Mouse (Mus musculus) small intestine, adult 2 months (tissue): Measurements from ENCODE around the gene Igf2bp1. TPM values are rescaled to one million over a fixed set of nuclear protein-coding genes. Genes with fewer than 3 reads are reported as not detected.

Source experiments
- H3K27ac ChIP-seq: fragments of 200-500 bp; 2 replicates; pipeline ENCODE4 v1.5.1; 2012; ENCODE audit warnings: low read depth, low read length, control low read depth, inconsistent platforms; ENCODE audit not compliant: insufficient read depth
- H3K27me3 ChIP-seq: fragments of 200-500 bp; 2 replicates; pipeline ENCODE4 v1.6.1; 2012; ENCODE audit warnings: mild to moderate bottlenecking, moderate library complexity, low read length, inconsistent platforms; ENCODE audit not compliant: control insufficient read depth, insufficient read depth
- H3K36me3 ChIP-seq: fragments of 200-500 bp; 2 replicates; pipeline ENCODE4 v1.6.1; 2012; ENCODE audit warnings: mild to moderate bottlenecking, low read length, control low read depth, inconsistent platforms; ENCODE audit not compliant: control insufficient read depth, insufficient read depth
- H3K4me1 ChIP-seq: fragments of 200-500 bp; 2 replicates; pipeline ENCODE4 v1.6.1; 2012; ENCODE audit warnings: low read length, inconsistent platforms, mixed read lengths; ENCODE audit not compliant: control insufficient read depth, insufficient read depth, insufficient read length
- H3K4me3 ChIP-seq: fragments of 200-500 bp; 2 replicates; pipeline ENCODE4 v1.5.1; 2012; ENCODE audit warnings: low read depth, mild to moderate bottlenecking, control low read depth, inconsistent platforms, low read length, moderate library complexity
- CTCF ChIP-seq: fragments of 200-500 bp; IDR thresholded peaks from 2 replicates; pipeline ENCODE4 v1.5.1; 2012; ENCODE audit warnings: low read depth, mild to moderate bottlenecking, control low read depth, inconsistent platforms, low read length, moderate library complexity, mixed read lengths; ENCODE audit not compliant: insufficient replicate concordance, insufficient read length; ENCODE audit errors: extremely low read depth
- POLR2A ChIP-seq: fragments of 200-500 bp; IDR thresholded peaks from 2 replicates; pipeline ENCODE4 v1.6.1; 2012; ENCODE audit warnings: low read depth, mild to moderate bottlenecking, control low read depth, inconsistent platforms, low read length, moderate library complexity
- WGBS: fragments of 180-500 bp; shearing (Covaris S2); methylation state at CpG from one replicate; pipeline ENCODE4 v1.1.7; 2018; 5-methylcytosine and 5-hydroxymethylcytosine counted together
- polyA plus RNA-seq: library from polyadenylated mRNA; depleted of rRNA; stranded (reverse); fragments of >200 nt; gene quantifications from 2 replicates; pipeline ENCODE4 v1.2.3, GENCODE M21; 2012

The Igf2bp1 gene
- polyA plus RNA-seq, 1 experiment = not detected

DNA sequence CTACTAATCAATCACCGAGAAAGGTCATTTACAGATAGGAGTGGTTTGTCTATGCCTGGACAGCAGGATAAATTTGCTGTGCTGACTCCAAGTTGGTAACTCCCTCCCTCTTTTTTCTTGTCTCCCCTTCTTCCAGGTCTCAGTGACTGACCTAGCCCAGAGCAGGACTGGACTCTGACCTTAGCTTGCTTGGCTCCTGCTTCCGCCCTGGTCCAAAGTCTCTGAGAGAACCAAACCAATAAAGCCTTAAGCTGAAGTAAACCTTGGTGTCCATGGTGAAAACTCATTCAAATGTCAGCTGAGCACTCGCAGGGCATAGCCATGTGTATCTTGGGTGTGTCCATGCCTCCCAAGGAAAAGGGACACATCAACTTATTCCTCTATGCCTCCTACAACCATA is 24.8 kb upstream of the Igf2bp1 start:
- Histone ChIP-seq H3K27ac (peak overlapping the region; percentile 93), H3K4me1 (peaks cover 10% of the 10 kb centered on the region; the same call in 1 of the 2 replicates), H3K27me3 (no peaks in the 10 kb centered on the region), H3K4me3 (no peak overlapping the region), H3K36me3 (no peaks in the 10 kb centered on the region)
- 39% methylated on average over 3 of the region's 3 CpGs for WGBS
- TF ChIP-seq POLR2A (no peak), CTCF (no peak)

DNA sequence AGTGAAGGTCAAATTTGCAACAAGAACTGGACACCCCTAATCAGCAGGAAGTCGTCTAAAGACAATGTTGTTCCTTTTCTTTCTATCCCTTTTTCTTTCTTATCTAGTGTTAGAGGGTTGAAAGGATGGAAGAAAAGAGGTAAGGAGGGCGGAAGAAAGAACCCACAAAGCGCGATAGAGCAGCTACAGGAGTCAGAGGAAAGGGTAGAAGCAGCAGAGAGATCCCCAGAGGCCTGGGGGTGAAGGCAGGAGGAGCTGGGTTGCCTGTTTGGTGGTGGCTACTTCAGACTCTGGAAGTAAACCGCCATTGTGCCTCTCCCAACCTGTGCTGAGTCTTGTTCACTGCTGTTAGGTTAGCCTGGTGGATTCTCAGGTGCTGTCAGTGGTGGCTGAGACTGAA is 22.4 kb upstream of the Igf2bp1 start:
- TF ChIP-seq CTCF (no peak), POLR2A (no peak)
- peaks cover 7% of the 10 kb centered on the region; the same call in 1 of the 2 replicates for H3K4me1 ChIP-seq
- H3K36me3 ChIP-seq = no peaks in the 10 kb centered on the region
- no peaks in the 10 kb centered on the region for H3K27me3 ChIP-seq
- H3K4me3 ChIP-seq = no peak overlapping the region
- 56% methylated on average over 5 of the region's 5 CpGs for WGBS
- H3K27ac ChIP-seq = no peak overlapping the region

DNA sequence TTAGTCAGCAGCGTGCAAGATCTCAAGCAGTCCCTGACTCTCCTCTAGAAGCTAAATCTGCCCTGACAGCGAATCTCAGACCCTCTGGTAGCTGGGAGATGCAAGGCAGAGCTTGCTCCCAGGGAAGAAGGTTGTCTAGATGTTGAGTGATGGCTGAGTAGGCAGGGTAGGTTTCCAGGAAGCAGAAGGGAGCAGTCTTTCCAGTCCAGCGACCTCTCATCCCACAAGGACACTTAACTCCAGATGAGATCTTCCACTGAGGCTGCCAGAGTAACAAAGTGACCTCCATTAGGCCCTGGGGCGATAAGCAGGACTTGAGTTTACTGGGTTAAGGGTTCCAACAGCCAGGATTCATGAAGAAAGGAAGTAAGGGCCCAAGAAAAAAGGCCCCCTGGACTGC is 14.9 kb upstream of the Igf2bp1 start:
- Histone ChIP-seq H3K27me3 (peaks cover 7% of the 10 kb centered on the region; the same call in 1 of the 2 replicates), H3K36me3 (no peaks in the 10 kb centered on the region), H3K4me1 (no peaks in the 10 kb centered on the region), H3K4me3 (no peak overlapping the region), H3K27ac (no peak overlapping the region)
- TF ChIP-seq CTCF = no peak
- TF ChIP-seq POLR2A = no peak
- WGBS = 53% methylated on average over 4 of the region's 4 CpGs

DNA sequence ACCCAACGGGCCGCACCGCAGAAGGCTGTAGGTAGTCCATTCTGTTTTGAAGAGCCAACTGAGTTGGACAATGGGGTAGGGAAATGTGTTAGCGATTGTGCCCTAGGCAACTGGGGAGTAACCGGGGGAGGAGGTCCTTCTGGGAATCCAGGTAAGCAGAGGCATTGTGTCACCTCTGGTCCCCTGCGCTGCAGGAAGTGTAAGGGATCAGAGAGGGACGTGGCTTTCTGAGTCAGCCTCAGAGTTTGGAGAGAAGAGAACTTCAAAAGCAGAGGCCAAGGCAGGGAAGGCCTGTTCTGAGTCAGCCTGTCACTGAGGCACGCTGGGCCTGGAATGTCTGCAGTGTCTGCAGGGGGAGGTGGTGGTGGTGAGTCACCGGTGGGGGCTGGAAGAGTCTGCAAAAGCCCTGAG is 12.2 kb upstream of the Igf2bp1 start:
- Histone ChIP-seq H3K4me3 (no peak overlapping the region), H3K4me1 (no peaks in the 10 kb centered on the region), H3K27me3 (peaks cover 17% of the 10 kb centered on the region), H3K36me3 (no peaks in the 10 kb centered on the region), H3K27ac (no peak overlapping the region)
- WGBS = 44% methylated on average over 9 of the region's 9 CpGs
- TF ChIP-seq CTCF (no peak), POLR2A (no peak)

DNA sequence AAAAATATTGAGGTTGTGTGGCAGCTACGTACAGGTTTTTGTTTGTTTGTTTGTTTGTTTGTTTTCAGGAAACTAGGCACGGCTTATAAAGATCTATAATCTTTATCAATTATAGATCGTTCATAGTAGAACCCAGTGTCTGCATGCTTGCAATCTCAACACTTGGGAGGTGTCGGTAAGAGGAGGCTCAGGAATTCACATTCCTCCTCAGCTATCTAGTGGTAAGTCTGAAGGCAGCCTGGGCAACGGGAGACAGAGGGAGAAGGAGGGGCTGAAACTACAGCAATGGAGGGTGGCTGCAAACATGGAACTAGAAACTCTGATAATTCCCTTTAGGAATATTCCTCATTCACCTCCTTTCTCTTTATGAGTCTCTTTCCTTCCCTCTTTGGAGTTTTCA is 9.7 kb upstream of the Igf2bp1 start:
- H3K27ac ChIP-seq = no peak overlapping the region
- H3K4me1 ChIP-seq = no peaks in the 10 kb centered on the region
- WGBS = 26% methylated on average over 5 of the region's 5 CpGs
- TF ChIP-seq CTCF = no peak
- no peak for TF ChIP-seq POLR2A
- no peak overlapping the region for H3K4me3 ChIP-seq
- no peaks in the 10 kb centered on the region for H3K36me3 ChIP-seq
- H3K27me3 ChIP-seq = peaks cover 30% of the 10 kb centered on the region

DNA sequence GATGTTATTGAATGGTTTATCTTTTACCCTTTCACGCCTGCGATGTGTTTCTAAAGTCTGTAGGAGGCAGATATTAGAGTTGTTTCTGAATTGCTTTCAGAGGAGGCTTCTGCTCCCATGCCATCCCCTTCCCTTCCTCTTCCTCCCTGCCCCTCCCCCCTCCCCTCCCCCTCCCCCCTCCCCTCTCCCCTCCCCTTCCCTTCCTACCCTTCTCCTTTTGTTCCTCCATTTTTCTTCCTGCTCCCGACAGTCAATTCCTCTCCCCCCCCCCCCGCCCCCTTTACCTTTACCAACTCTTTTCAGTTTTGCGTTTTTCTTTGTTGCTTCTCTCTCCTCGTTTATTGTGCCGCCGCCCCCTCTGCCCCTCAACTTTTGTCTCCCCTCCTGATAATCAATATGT is 6.2 kb upstream of the Igf2bp1 start:
- TF ChIP-seq POLR2A (no peak), CTCF (no peak)
- Histone ChIP-seq H3K36me3 (no peaks in the 10 kb centered on the region), H3K4me1 (peaks cover 2% of the 10 kb centered on the region; the same call in 1 of the 2 replicates), H3K27me3 (peaks cover 48% of the 10 kb centered on the region), H3K27ac (no peak overlapping the region), H3K4me3 (no peak overlapping the region)
- 19% methylated on average over 4 of the region's 8 CpGs for WGBS

DNA sequence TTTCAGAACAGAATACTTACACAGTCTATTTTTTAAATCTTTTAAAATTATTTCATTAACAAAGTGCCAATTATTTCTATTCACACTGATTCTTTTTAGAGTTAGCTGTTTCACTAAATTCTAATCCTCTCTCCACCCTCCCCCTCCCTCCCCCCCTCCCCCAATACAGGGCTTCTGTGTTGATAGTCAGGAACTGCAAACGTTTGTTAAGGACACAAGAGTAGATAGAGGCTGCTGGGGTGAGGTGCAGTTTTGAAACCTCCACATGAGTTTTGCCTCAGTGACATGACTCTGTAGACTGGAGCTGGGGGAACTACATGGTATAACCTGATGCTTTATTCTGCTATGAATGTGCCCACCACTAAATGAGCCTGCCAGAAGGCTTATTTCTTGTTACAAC is 3.1 kb upstream of the Igf2bp1 start:
- H3K4me3 ChIP-seq = no peak overlapping the region
- H3K27me3 ChIP-seq = peaks cover 66% of the 10 kb centered on the region
- no peaks in the 10 kb centered on the region for H3K36me3 ChIP-seq
- WGBS = 0% methylated on average over 1 of the region's 1 CpGs
- H3K4me1 ChIP-seq = peaks cover 21% of the 10 kb centered on the region
- H3K27ac ChIP-seq = no peak overlapping the region
- TF ChIP-seq POLR2A (no peak), CTCF (no peak)

DNA sequence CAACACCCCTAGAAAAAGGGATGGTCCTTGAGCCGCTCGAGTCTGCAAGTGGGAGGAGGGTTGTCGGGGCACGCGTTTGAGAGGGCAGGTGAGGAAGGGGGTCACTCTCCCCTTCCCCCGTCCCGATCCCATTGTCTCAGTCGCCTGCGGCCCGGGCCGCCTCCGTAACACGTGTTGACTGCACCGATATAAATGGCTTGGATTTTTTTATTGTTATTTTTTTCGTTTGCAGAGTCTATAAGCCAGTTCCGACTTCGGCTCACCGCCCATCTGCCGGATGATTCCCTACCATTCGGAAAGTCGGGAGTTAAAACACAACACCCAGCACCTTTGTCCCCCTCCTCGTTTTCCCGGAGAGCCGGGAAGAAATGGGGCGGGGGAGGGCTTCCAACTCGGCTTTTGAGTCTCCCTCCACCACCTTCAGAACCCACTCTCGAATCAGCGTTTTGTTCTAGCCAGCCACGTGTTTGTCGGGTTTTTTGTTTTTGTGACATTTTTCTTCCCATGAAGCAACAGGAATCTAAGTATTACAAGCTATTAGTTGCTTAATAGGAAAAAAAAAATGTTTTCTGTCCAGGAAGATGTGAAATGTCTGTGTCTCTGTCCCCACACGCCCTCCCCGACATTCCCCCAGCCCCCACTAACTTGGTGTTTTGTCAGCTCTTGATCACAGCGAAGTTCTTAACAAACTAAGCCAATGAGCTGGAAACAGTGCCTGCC is 1.9 kb upstream of the Igf2bp1 start:
- Histone ChIP-seq H3K27ac (no peak overlapping the region), H3K4me1 (peaks cover 21% of the 10 kb centered on the region), H3K27me3 (peaks cover 69% of the 10 kb centered on the region), H3K36me3 (no peaks in the 10 kb centered on the region), H3K4me3 (no peak overlapping the region)
- WGBS = 4% methylated on average over 33 of the region's 33 CpGs
- TF ChIP-seq POLR2A = no peak
- no peak for TF ChIP-seq CTCF
